Mouse (Mus musculus): Measurements from ENCODE around the gene 4930518I15Rik. TPM values are rescaled to one million over a fixed set of nuclear protein-coding genes. Genes with fewer than 3 reads are reported as not detected.
"Not testable (repeated sequence)": the region's sequence is repeated elsewhere in the genome, so short reads cannot be mapped to it uniquely, and the experiment has no call there.

4930518I15Rik gene
- total RNA-seq, 2 experiments from 2014 or later: 0.50 to 0.55 TPM

DNA sequence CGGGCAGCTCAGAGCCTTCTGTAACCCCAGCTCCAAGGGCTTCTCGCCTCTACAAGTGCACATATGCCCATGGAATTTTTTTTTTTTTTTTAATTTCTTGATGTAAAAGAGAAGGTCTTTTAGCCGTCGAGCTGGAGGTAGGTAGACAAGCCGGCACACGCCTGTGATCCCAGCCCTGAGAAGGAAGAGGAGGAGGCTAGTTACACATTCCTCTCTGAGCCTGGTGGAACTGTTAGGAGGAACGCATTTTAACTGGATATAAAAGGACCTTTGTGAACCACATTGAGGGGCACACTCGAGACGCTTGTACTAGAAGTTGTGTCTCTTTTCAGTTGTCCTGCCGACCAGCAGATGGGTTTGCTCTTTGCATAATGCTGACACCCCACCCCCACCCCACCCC is 13.0 kb downstream of the 4930518I15Rik start:
- DNase-seq (ENCODE audit: low spot score): no peak

GRCm38 (mm10) chr2:156843331-156843730 is 14.4 kb downstream of the 4930518I15Rik start:
- no peak for DNase-seq (ENCODE audit: low spot score)

GRCm38 (mm10) chr2:156842711-156843110 is 15.0 kb downstream of the 4930518I15Rik start:
- no peak for DNase-seq (ENCODE audit: low spot score)

GRCm38 (mm10) chr2:156841841-156842706 is 15.7 kb downstream of the 4930518I15Rik start:
- peak; percentile 66 for DNase-seq (ENCODE audit: low spot score)

DNA sequence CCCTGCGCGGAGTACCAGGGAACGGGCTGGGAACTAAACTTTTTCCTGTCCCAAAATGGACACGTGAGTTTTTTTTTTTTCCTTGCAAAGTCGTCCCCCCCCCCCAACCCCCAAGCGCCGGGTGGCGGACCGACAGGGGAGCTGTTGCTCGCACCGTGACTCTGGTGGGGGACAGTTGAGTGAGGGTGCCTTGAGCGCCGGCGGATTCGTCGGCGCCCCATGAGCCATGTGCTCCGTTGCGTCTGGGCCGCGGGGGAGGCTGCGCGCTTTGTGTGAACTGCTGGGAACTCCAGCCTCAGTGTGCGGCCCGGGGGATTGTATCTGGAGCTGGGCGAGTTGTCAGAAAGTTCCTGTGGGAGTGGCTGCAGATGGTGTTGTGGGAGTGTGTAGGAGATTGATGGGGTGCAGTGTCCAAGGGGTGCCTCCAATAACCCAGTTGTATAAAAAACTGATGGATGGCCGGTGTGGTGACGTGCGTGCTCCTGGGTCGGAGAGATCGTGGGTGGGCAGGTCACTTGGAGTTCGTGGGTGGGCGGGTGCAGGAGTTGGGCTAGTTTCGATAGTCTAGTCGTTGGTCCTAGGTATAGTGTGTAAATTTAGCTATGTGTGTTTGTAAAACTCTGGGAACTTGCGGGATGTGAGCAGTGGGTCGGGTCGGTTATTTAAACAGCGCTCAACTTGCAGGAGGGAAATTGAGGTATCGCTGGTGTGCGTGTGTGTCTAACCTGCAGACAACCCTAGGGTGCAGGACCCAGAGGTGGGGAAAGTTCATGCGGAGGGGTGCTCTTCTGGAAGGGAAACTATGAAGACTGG is 16.5 kb downstream of the 4930518I15Rik start:
- peak; percentile 11 for DNase-seq (ENCODE audit: low spot score)

DNA sequence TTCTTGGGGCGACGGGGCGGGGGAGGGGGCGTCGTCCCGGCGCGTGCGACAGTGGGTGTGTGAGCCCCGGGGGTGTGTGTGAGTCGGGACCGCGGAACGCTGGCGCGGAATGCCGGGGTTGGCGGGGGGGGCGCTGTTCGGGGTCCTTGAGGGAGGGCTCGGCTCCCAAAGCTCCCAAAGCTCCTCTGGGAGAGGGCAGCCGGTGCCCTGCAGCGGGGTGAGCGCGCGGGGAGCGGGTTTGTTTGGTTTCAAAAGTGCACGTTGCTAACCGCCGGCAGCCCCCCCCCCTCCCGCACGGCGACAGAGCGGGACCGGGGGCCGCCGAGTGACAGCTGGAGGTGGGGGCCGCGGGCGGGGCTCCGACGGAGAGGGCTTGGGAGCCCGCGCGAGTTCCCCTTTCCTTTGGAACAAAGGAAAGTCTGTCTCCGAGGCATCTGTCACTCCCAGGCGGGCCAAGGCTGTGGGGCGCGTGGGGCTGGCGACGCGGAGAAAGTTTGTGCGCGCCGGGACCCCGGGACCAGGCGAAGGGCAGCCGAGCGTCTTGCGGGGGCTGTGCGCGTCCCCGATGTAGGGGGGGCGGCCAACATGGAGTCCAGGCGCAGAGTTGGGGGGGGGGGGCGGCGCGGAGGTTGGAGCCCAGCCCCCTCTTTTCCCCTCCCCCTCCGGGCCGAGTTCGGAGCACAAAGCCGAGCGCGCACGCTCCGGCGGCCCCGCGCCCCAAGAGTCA is 17.3 kb downstream of the 4930518I15Rik start:
- no peak for DNase-seq (ENCODE audit: low spot score)

- no peak for DNase-seq (ENCODE audit: low spot score)
Observed at GRCm38 (mm10) chr2:156839319-156840191, 18.2 kb downstream of the 4930518I15Rik start, which contains the start of gene Tgif2. Tgif2 (plus strand) TSS chr2:156840007.

DNA sequence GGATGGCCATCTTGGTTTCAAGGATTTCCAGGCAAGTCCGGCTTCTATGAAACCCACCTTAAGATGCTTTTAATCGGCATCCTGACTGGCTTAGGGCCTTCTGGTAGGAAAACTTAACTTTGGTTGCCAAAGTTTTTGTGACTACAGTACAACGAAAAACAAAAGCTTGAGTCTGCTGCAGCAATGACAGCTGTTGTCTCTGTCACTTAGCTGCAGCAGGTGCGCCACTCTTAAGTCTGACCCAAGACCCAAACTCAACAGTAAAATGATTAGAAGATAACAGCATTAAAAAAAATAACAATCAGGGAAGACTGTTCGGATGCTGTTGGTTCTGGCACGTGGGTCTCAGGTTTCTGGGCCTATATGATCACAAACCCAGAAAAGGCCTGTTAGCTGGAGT is 18.9 kb downstream of the 4930518I15Rik start:
- no peak for DNase-seq (ENCODE audit: low spot score)

GRCm38 (mm10) chr2:156834336-156834735 is 23.4 kb downstream of the 4930518I15Rik start:
- no peak for DNase-seq (ENCODE audit: low spot score)

GRCm38 (mm10) chr2:156825128-156825527 is 32.6 kb downstream of the 4930518I15Rik start:
- not testable (repeated sequence) for DNase-seq (ENCODE audit: low spot score)

DNA sequence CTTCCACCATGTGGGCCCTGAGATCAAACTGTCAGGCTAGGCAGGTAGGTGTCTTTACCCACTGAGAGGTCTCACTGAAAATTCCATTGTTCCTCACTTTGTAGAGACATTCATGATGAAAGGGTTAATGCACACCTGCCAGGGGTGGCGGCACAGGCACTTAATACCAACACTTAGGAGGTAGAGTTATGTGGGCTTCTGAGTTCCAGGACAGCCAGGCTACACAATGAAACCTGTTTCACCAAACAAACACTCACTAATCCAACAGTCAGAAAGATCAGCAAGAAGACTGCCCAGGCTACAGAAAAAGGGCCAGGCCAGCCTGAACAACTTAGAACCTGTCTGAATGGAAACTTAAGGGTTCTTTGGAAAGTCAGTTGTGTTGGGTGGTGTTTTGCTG is 41.6 kb downstream of the 4930518I15Rik start:
- DNase-seq (ENCODE audit: low spot score): no peak

DNA sequence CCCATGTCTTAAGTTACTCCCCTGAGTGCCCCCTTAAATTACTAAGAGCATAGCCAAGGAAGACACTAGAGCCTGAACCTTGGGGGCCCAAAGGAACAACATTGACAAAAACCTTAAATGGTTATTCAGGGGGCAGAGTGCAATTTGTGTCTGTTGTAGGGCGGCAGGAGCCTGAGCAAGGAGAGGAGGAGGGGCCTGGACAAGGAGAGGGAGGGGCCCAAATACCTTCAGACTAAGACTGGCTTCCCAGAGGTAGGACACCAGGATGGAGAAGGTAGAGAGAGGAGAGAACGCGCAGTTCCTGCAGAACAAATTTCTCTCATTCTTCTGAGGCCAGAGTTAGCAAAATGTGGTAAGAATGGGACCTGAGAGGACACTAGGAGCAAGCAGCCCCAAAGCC is 42.3 kb downstream of the 4930518I15Rik start:
- DNase-seq (ENCODE audit: low spot score): no peak

- DNase-seq (ENCODE audit: low spot score): no peak
Observed at GRCm38 (mm10) chr2:156814893-156815292, 42.9 kb downstream of the 4930518I15Rik start.

- no peak for DNase-seq (ENCODE audit: low spot score)
Observed at GRCm38 (mm10) chr2:156814344-156814801, 43.4 kb downstream of the 4930518I15Rik start.

DNA sequence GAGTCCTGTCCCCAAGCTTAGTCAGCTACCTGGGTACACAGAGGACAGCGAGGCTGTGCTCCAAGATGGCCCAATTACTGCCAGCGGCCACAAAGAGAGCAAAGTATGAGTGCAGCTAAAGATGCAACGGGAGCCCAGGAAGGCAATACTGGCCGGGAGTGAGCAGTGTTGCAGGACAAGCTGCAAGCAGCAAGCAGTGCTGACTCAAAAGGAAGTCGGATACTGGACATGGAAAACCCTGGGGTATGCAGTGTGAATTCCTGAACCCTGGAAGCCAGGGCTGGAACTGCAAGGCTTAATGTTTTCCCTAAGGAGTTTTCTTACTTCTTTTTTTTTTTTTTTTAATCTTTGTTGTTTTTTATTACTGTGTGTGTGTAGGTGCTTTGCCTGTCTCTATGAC is 46.2 kb downstream of the 4930518I15Rik start:
- no peak for DNase-seq (ENCODE audit: low spot score)

GRCm38 (mm10) chr2:156810716-156811115 is 47.0 kb downstream of the 4930518I15Rik start:
- DNase-seq (ENCODE audit: low spot score): no peak

DNA sequence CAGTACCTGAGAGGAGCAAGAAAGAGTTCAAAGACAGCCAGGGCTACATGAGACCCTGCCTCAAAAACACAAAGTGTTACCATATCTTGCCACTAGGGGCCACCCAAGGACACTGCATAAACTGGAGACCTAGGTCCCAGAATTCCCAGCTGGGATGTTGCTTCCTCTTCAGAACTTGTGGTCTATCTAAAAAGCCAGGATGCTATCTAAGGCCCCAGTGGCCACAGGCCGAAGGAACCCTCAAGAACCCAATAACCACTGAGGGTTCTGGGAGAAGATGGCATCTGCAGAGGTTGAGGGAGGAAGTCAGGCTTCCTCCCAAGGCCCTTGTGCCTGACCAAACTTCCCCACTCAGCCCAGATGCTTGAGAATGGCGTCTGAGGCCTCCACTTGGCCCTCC is 48.2 kb downstream of the 4930518I15Rik start:
- DNase-seq (ENCODE audit: low spot score): peak; percentile 61

DNA sequence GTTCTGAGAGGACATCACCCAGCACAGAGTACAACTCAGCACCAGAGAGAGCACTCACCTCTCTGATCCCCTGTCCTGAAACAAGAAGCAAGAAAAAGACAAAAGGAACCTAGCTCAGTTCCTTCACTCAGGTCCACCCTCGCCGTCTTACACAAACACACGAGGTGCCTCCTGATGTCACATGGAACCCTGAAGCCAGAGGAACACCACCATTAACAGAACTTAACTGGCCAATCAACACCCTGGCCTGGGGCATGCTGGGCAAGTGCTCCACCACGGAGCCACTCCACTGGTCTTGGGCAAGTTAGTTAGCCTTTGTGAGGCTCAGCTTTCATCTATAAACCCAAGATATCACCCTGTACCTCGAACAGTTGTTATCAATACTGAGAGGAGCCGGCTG is 50.9 kb downstream of the 4930518I15Rik start:
- no peak for DNase-seq (ENCODE audit: low spot score)
